Mouse (Mus musculus) liver, adult 2 months (tissue): ENCODE data around the gene Slc11a2. TPM values are rescaled to one million over a fixed set of nuclear protein-coding genes. Genes with fewer than 3 reads are reported as not detected.

Experiments
- DNase-seq: peaks from one replicate; pipeline ENCODE4 v3.0.0-alpha.2; 2011; ENCODE audit warnings: low read depth, low spot score; ENCODE audit errors: extremely low read depth
- H3K27ac ChIP-seq: fragments of 200-500 bp; replicated peaks from 2 replicates; pipeline ENCODE4 v1.5.1; 2012; ENCODE audit warnings: low read depth, mild to moderate bottlenecking, control low read depth, inconsistent platforms, low read length; ENCODE audit not compliant: insufficient read depth
- H3K27me3 ChIP-seq: fragments of 200-500 bp; 2 replicates; pipeline ENCODE4 v1.6.1; 2012; ENCODE audit warnings: mild to moderate bottlenecking, moderate library complexity, low read length, inconsistent platforms; ENCODE audit not compliant: control insufficient read depth, insufficient read depth
- H3K36me3 ChIP-seq: fragments of 200-500 bp; 2 replicates; pipeline ENCODE4 v1.6.1; 2012; ENCODE audit warnings: low read length, inconsistent platforms; ENCODE audit not compliant: control insufficient read depth, insufficient read depth
- H3K4me1 ChIP-seq: fragments of 200-500 bp; 2 replicates; pipeline ENCODE4 v1.6.1; 2011; ENCODE audit warnings: low read length; ENCODE audit not compliant: control insufficient read depth, insufficient read depth
- H3K4me3 ChIP-seq: fragments of 200-500 bp; 2 replicates; pipeline ENCODE4 v1.5.1; 2011; ENCODE audit warnings: low read depth, mild to moderate bottlenecking, control low read depth, low read length, moderate library complexity; ENCODE audit not compliant: insufficient read depth
- H3K79me2 ChIP-seq: fragments of 200-500 bp; 2 replicates; pipeline ENCODE4 v1.6.1; 2012; ENCODE audit warnings: inconsistent platforms, mild to moderate bottlenecking, low read length, moderate library complexity; ENCODE audit not compliant: control insufficient read depth, insufficient read depth
- H3K9ac ChIP-seq: fragments of 200-500 bp; 2 replicates; pipeline ENCODE4 v1.6.1; 2012; ENCODE audit warnings: low read depth, mild to moderate bottlenecking, control low read depth, inconsistent platforms, low read length
- CTCF ChIP-seq: fragments of 200-500 bp; IDR thresholded peaks from 2 replicates; pipeline ENCODE4 v1.5.1; 2011; ENCODE audit warnings: low read depth, low read length, control low read depth
- POLR2A ChIP-seq: fragments of 200-500 bp; IDR thresholded peaks from 2 replicates; pipeline ENCODE4 v1.6.1; 2011; ENCODE audit warnings: low read length, control low read depth; ENCODE audit not compliant: insufficient read depth; ENCODE audit errors: extremely low read depth
- WGBS: fragments of 180-500 bp; shearing (Covaris S2); methylation state at CpG from one replicate; pipeline ENCODE4 v1.1.7; 2018; 5-methylcytosine and 5-hydroxymethylcytosine counted together
- polyA plus RNA-seq: library from polyadenylated mRNA; depleted of rRNA; stranded (reverse); fragments of >200 nt; gene quantifications from 2 replicates; pipeline ENCODE4 v1.2.3, GENCODE M21; 2012
- total RNA-seq: library from RNA; depleted of rRNA; stranded (reverse); fragments of >200 nt; gene quantifications from 2 replicates; pipeline ENCODE4 v1.2.3, GENCODE M21; 2014

The Slc11a2 gene
- total and polyA plus RNA-seq, 2 experiments, result 14.5 to 25.2 TPM

DNA sequence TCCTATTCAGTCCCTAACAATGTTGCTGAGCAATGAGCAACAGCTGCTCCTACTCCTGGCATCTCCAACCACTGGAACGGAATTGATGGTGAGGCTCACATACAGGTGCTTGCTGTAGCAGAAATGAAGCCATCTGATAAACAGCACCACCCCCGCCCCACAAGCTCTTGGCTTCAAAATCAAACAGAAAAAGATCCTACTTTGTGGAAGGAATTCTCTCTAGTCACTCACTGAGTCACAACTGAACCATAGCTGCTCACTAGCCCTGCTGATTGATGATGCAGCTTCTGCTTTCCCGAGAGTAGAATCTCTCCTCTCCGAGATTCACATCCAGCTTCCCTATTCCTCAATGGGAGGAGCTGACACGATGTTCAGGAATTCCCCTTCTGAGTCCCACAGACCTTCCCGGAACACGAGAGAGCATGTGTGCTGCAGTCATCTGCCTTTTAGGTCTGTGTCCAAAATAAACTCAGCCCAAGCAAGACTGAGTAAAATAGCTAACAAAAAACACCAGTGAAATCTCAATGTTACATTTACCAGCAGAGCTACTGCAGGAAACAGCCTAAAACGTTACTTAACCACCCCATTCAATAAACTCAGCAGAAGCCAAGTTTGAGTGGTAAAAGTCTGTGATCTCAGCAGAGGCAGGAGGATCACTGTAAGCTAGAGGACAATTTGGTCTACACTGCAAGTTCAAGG, 3.7 kb downstream of the Slc11a2 start:
- no peak for TF ChIP-seq POLR2A
- TF ChIP-seq CTCF, result no peak
- 14% methylated on average over 8 of the region's 8 CpGs for WGBS
- peaks cover 30% of the 10 kb centered on the region for H3K79me2 ChIP-seq
- peak overlapping the region; percentile 7; the same call in 1 of the 2 replicates for H3K9ac ChIP-seq
- H3K36me3 ChIP-seq, result no peaks in the 10 kb centered on the region
- DNase-seq, result no peak
- no peaks in the 10 kb centered on the region for H3K27me3 ChIP-seq
- H3K4me3 ChIP-seq, result 0 out of 2 replicates have a peak overlapping the region, but pooled peaks have one; percentile 15
- peak overlapping the region; percentile 28; the same call in 1 of the 2 replicates for H3K27ac ChIP-seq
- H3K4me1 ChIP-seq, result peaks cover 23% of the 10 kb centered on the region

DNA sequence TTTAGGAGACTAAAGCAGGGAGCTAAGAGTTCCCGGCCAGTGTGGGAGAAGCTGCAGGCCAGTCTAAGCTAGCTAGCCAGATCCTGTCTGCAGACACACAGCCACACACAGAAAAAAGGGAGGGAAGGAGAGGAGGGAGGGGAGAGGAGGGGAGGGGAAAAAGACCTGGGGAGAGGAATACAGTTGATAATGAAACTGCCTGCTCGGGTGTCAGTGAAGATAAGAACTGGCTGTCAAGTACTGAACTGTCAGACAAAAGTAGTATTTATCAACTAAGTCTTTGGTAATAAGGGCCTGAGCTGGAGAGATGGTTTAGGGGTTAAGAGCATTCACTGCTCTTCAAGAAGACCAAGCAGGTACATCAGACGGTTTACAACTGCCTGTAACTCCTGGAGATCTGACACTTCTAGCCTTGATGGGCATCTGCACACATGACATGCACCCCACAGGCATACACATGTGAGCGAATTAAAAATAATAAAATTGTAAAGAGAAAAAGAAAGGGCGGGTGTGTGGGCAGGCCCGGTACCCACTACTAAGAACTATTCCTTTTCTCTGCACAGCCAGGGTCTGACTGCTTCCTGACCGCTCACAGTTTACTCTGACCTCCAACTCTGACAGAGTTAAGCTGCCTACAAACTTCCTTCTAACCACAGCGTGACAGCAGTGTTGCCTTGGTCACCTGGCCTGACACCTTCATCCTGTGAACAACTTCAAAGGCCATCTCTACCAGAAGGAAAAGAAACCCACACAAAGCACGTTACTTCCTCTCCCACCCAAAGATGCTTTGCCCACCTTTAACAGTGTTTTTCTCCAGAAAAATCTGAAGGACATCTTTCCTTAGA, 4.7 kb downstream of the Slc11a2 start:
- 66% methylated on average over 9 of the region's 9 CpGs for WGBS
- Histone ChIP-seq H3K4me1 (peaks cover 25% of the 10 kb centered on the region), H3K36me3 (no peaks in the 10 kb centered on the region), H3K27ac (no peak overlapping the region), H3K4me3 (no peak overlapping the region), H3K79me2 (peaks cover 34% of the 10 kb centered on the region), H3K9ac (no peak overlapping the region), H3K27me3 (no peaks in the 10 kb centered on the region)
- no peak for TF ChIP-seq CTCF
- no peak for TF ChIP-seq POLR2A
- no peak for DNase-seq

DNA sequence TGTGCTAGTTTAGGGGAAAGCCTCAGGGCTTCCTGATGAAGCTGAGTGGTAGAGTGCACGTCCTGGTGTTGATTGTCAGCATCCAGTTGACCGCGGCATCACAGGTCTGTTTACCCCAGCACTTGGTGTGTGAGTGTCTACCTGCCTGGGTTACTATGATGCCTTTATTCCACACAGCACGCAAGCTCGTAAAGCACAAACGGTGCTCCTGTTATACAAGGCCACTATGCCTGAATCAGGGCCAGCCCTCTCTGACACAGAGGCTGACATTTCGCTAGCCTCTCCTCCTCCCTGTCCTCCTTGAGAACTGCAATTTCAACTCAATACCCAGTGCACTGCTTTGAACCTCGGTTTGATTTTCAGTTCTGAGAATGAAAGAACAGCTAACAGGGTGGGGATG, 5.6 kb downstream of the Slc11a2 start:
- no peak overlapping the region for H3K4me3 ChIP-seq
- WGBS, result 38% methylated on average over 8 of the region's 8 CpGs
- TF ChIP-seq CTCF (no peak), POLR2A (no peak)
- peaks cover 37% of the 10 kb centered on the region for H3K79me2 ChIP-seq
- no peaks in the 10 kb centered on the region for H3K27me3 ChIP-seq
- no peak for DNase-seq
- no peak overlapping the region for H3K27ac ChIP-seq
- H3K36me3 ChIP-seq, result no peaks in the 10 kb centered on the region
- no peak overlapping the region for H3K9ac ChIP-seq
- H3K4me1 ChIP-seq, result peaks cover 26% of the 10 kb centered on the region

DNA sequence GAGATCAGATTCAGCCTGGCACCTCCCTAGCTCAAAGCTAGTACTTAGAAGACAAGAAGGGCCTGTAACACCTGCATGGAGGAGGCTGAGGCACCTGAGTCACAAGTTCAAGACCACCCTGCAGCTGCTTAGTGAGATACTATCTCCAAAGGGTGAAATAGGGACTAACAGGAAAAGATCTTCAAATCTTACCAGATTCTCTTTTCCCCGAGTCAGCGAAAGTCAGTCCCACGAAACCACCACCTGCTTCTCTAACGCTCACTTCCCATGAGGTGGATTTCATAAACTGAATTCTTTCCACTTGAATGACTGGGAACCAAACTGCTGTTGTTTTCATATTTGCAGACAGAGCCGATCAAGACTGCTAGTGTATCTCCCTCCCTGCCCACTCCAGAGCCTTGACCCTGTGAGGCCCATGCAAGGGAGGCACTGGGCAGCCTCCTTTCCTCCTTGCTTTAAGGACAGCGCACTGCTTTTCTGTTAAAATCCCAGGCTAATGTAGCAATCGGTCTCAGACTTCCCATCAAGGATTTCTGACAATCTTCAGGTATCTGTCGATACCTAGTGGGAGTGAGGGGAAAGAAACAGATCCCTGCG, 6.9 kb downstream of the Slc11a2 start:
- DNase-seq, result no peak
- no peaks in the 10 kb centered on the region for H3K27me3 ChIP-seq
- peaks cover 40% of the 10 kb centered on the region for H3K79me2 ChIP-seq
- no peak overlapping the region for H3K27ac ChIP-seq
- H3K9ac ChIP-seq, result no peak overlapping the region
- TF ChIP-seq POLR2A, result no peak
- no peak for TF ChIP-seq CTCF
- H3K4me1 ChIP-seq, result peaks cover 26% of the 10 kb centered on the region
- no peak overlapping the region for H3K4me3 ChIP-seq
- WGBS, result 89% methylated on average over 9 of the region's 9 CpGs
- no peaks in the 10 kb centered on the region for H3K36me3 ChIP-seq

DNA sequence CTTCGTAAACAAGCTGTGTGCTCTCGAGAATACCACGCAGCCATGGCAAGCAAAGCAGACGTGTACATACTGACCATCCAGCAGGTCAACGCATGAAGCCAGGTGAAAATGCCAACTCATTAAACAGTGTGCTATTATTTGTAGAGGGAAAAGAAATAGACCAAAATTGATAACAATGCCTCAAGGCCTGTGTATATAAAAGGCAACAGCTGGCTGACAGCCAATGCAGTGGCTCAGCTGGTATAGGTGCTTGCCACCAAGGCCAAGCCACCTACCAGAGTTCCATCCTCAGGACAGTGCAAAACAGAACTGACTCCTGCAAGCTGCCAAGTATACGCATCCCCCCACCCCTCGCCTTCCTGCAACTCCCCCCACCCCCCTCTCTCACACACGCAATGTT, 9.2 kb downstream of the Slc11a2 start:
- Histone ChIP-seq H3K27me3 (no peaks in the 10 kb centered on the region), H3K4me1 (peaks cover 24% of the 10 kb centered on the region), H3K9ac (no peak overlapping the region), H3K36me3 (no peaks in the 10 kb centered on the region), H3K79me2 (peaks cover 42% of the 10 kb centered on the region), H3K27ac (no peak overlapping the region), H3K4me3 (no peak overlapping the region)
- TF ChIP-seq CTCF (no peak), POLR2A (no peak)
- WGBS, result 56% methylated on average over 8 of the region's 8 CpGs
- DNase-seq, result peak; percentile 52
